ENCODE assay signal across 20 mouse cellular contexts in genomic region chr6:5470480-5471318, GRCm38 (mm10). TPM values are rescaled to one million over a fixed set of nuclear protein-coding genes. Genes with fewer than 3 reads are reported as not detected.
A peak's percentile ranks its signal among the peaks of the same experiment; 100 is the strongest.
DNase-seq lines count a peak whose midpoint lies in the region; ATAC-seq and TF ChIP-seq lines count a peak whose summit lies in the region.
"Had no signal": no experiment of that assay in that cellular context is flagged by ENCODE, and none has a peak within 500 bp of the region (broad histone marks: within the 10 kb centered on the region; RNA-seq: fewer than 3 reads in every experiment).

No protein-coding gene starts in this region.

- H3K9me3 ChIP-seq in hindbrain, embryonic 14.5 days (ENCODE audit: control insufficient read depth, low read length): no peaks in the 10 kb centered on the region
- H3K9me3 ChIP-seq in hindbrain, embryonic 12.5 days (replicated peaks): no peaks in the 10 kb centered on the region
- H3K9me3 ChIP-seq in forebrain, embryonic 13.5 days (replicated peaks): no peaks in the 10 kb centered on the region
- H3K9me3 ChIP-seq in midbrain, embryonic 16.5 days (replicated peaks; ENCODE audit: control insufficient read depth, low read length, poor library complexity, severe bottlenecking): no peaks in the 10 kb centered on the region
- H3K9me3 ChIP-seq: heart, embryonic 10.5 days; megakaryocyte, embryonic 14.5 days had no signal

- no peak overlapping the region for H3K4me3 ChIP-seq in hindbrain, embryonic 14.5 days (replicated peaks; ENCODE audit: low read length)
- H3K4me3 ChIP-seq in hindbrain, embryonic 12.5 days: no peak overlapping the region
- H3K4me3 ChIP-seq in forebrain, embryonic 13.5 days: no peak overlapping the region
- no peak overlapping the region for H3K4me3 ChIP-seq in midbrain, embryonic 16.5 days (ENCODE audit: low read depth, low read length)
- H3K4me3 ChIP-seq in heart, adult 2 months: no peak overlapping the region
- H3K4me3 ChIP-seq: heart, embryonic 10.5 days; megakaryocyte, embryonic 14.5 days had no signal

- H3K4me1 ChIP-seq in hindbrain, embryonic 14.5 days (replicated peaks; ENCODE audit: control insufficient read depth, insufficient read depth, low read length): no peaks in the 10 kb centered on the region
- H3K4me1 ChIP-seq in hindbrain, embryonic 12.5 days: no peaks in the 10 kb centered on the region
- H3K4me1 ChIP-seq in forebrain, embryonic 13.5 days: no peaks in the 10 kb centered on the region
- no peaks in the 10 kb centered on the region for H3K4me1 ChIP-seq in midbrain, embryonic 16.5 days (ENCODE audit: control insufficient read depth, insufficient read depth, low read length)
- H3K4me1 ChIP-seq in heart, adult 2 months (ENCODE audit: control insufficient read depth, insufficient read depth, low read length): no peaks in the 10 kb centered on the region
- H3K4me1 ChIP-seq: heart, embryonic 10.5 days; megakaryocyte, embryonic 14.5 days had no signal

- H3K27me3 ChIP-seq in hindbrain, embryonic 14.5 days (ENCODE audit: control insufficient read depth, insufficient read depth, low read length): no peaks in the 10 kb centered on the region
- H3K27me3 ChIP-seq in hindbrain, embryonic 12.5 days: no peaks in the 10 kb centered on the region
- no peaks in the 10 kb centered on the region for H3K27me3 ChIP-seq in forebrain, embryonic 13.5 days
- H3K27me3 ChIP-seq in midbrain, embryonic 16.5 days (ENCODE audit: control insufficient read depth, insufficient read depth, low read depth, low read length): no peaks in the 10 kb centered on the region
- H3K27me3 ChIP-seq in heart, adult 2 months (ENCODE audit: control insufficient read depth, insufficient read depth, low read length): no peaks in the 10 kb centered on the region
- H3K27me3 ChIP-seq: megakaryocyte, embryonic 14.5 days had no signal

- TF ChIP-seq CTCF in heart, adult 2 months (IDR thresholded peaks at IDR 0.05): no peak

- H3K36me3 ChIP-seq in hindbrain, embryonic 14.5 days (replicated peaks; ENCODE audit: control insufficient read depth, insufficient read depth): no peaks in the 10 kb centered on the region
- no peaks in the 10 kb centered on the region for H3K36me3 ChIP-seq in hindbrain, embryonic 12.5 days
- H3K36me3 ChIP-seq in forebrain, embryonic 13.5 days (ENCODE audit: poor library complexity, severe bottlenecking): no peaks in the 10 kb centered on the region
- H3K36me3 ChIP-seq in midbrain, embryonic 16.5 days (ENCODE audit: control insufficient read depth, insufficient read depth, low read length): no peaks in the 10 kb centered on the region
- H3K36me3 ChIP-seq in heart, adult 2 months (ENCODE audit: control insufficient read depth, insufficient read depth, low read length): no peaks in the 10 kb centered on the region
- H3K36me3 ChIP-seq: heart, embryonic 10.5 days had no signal

- no peak overlapping the region for H3K4me2 ChIP-seq in hindbrain, embryonic 14.5 days (replicated peaks)
- no peak overlapping the region for H3K4me2 ChIP-seq in hindbrain, embryonic 12.5 days (replicated peaks)
- no peak overlapping the region for H3K4me2 ChIP-seq in forebrain, embryonic 13.5 days
- H3K4me2 ChIP-seq in midbrain, embryonic 16.5 days (ENCODE audit: low read length): no peak overlapping the region

- TF ChIP-seq EP300 in heart, adult 2 months (IDR thresholded peaks at IDR 0.05; ENCODE audit: insufficient read depth, low read depth, low read length): no peak

- H3K27ac ChIP-seq in hindbrain, embryonic 14.5 days: no peak overlapping the region
- no peak overlapping the region for H3K27ac ChIP-seq in hindbrain, embryonic 12.5 days
- H3K27ac ChIP-seq in forebrain, embryonic 13.5 days: 0 out of 2 replicates have a peak overlapping the region, but pooled peaks have one; percentile 14
- H3K27ac ChIP-seq in midbrain, embryonic 16.5 days (ENCODE audit: low read length): no peak overlapping the region
- H3K27ac ChIP-seq in heart, adult 2 months: no peak overlapping the region
- H3K27ac ChIP-seq: heart, embryonic 10.5 days had no signal

- H3K79me2 ChIP-seq in heart, adult 2 months (replicated peaks; ENCODE audit: control insufficient read depth, insufficient read depth, low read length): no peaks in the 10 kb centered on the region

- WGBS in hindbrain, embryonic 14.5 days: 67% methylated on average over 10 of the region's 10 CpGs
- 75% methylated on average over 10 of the region's 10 CpGs for WGBS in hindbrain, embryonic 12.5 days
- 44% methylated on average over 10 of the region's 10 CpGs for WGBS in forebrain, embryonic 13.5 days
- 55% methylated on average over 10 of the region's 10 CpGs for WGBS in midbrain, embryonic 16.5 days
- 86% methylated on average over 10 of the region's 10 CpGs for WGBS in heart, adult 2 months

- DNase-seq in hindbrain, embryonic 14.5 days (ENCODE audit: low spot score): no peak
- peak; percentile 11 for DNase-seq in lung, postnatal 36 days
- no peak for DNase-seq in lung, adult 18-20 months
- DNase-seq in heart, adult 2 months: no peak
- no peak for DNase-seq in urinary bladder, postnatal 14 days (ENCODE audit: low spot score)
- DNase-seq: cerebellum, adult 11-12 months; cerebellum, postnatal 36 days; gastrocnemius, postnatal 14 days; heart, postnatal 10 days; kidney, adult 8-10 months; kidney, postnatal 36 days had no signal

- no peak for TF ChIP-seq POLR2A in heart, adult 2 months (IDR thresholded peaks at IDR 0.05; ENCODE audit: insufficient read depth, low read depth, low read length)

- ATAC-seq in hindbrain, embryonic 14.5 days (ENCODE audit: low FRiP score): peak; percentile 48; the same call in 1 of the 2 replicates
- no peak for ATAC-seq in hindbrain, embryonic 12.5 days (ENCODE audit: low FRiP score)
- ATAC-seq in forebrain, embryonic 13.5 days: peak; percentile 73
- peak; percentile 82 for ATAC-seq in midbrain, embryonic 16.5 days
- ATAC-seq: inflammation-experienced regulatory T-cells, adult 6 months; lung, postnatal 0 days; Patski had no signal

- intact Hi-C loops in heart, adult 2 months (cut with DNase I): no loop called here

- H3K9ac ChIP-seq in hindbrain, embryonic 14.5 days: no peak overlapping the region
- H3K9ac ChIP-seq in hindbrain, embryonic 12.5 days: no peak overlapping the region
- H3K9ac ChIP-seq in forebrain, embryonic 13.5 days: no peak overlapping the region
- no peak overlapping the region for H3K9ac ChIP-seq in midbrain, embryonic 16.5 days (ENCODE audit: low read depth, low read length)
- no peak overlapping the region for H3K9ac ChIP-seq in heart, adult 2 months (ENCODE audit: low read depth, low read length)

RNA-seq across cellular contexts. Expression of gene Pdk4, which starts 25.4 kb away (rescaled TPM):
- 1.8 and 2.9 TPM in 2 replicates for polyA plus RNA-seq in hindbrain, embryonic 14.5 days (2014; fragmentation: Nextera tagmentation; extraction: Ambion mirVana)
- polyA plus RNA-seq in hindbrain, embryonic 12.5 days (2016; fragmentation: Nextera tagmentation; extraction: Ambion mirVana): 1.4 and 1.6 TPM in 2 replicates
- 0.88 and 0.92 TPM in 2 replicates for polyA plus RNA-seq in forebrain, embryonic 13.5 days (2015; fragmentation: Nextera tagmentation; extraction: Ambion mirVana)
- 1.6 TPM in 2 replicates for polyA plus RNA-seq in midbrain, embryonic 16.5 days (2015; fragmentation: Nextera tagmentation; extraction: Ambion mirVana)
- 100 to 1,000 TPM; 267 to 633 TPM for total RNA-seq in heart, adult 2 months (2021)
- 163 and 258 TPM in 2 replicates for polyA plus RNA-seq in heart, adult 2 months (2012; rRNA removed)
- total RNA-seq: neutrophil, adult 5-6 weeks had no signal
- polyA plus RNA-seq: inflammation-experienced regulatory T-cells, adult 6 months had no signal

Comparison
In these comparisons a context has a peak if more than half of its experiments do, and no peak if none do; other contexts are left out.
1. RNA of gene Pdk4, which starts 25.4 kb away (polyA plus RNA-seq): 163 to 258 TPM in heart, adult 2 months; 1.8 to 2.9 TPM in hindbrain, embryonic 14.5 days, 1.6 TPM in midbrain, embryonic 16.5 days, 1.4 to 1.6 TPM in hindbrain, embryonic 12.5 days and 0.88 to 0.92 TPM in forebrain, embryonic 13.5 days; every median in the first group is over 10 times any median in the second.